10 mouse cellular contexts compared by ENCODE assay signal in the genomic region with DNA sequence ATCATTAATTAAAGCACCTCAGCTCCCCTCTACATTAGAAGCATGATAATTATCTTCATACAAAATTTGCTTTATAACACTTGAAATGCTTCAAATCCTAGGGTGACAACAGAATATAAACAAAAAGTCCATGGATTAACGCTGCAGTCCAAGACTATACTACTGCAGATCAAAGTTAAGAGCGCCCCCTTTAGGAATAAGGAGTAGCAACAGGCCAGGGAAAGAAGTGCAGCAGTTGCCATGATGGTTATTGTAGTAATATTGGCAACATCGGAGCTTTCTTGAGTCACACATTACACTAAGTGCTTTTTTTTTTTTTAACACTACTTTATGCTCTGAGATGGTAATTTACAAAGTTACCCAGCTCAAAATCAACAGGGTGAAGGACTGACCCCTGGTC. TPM values are rescaled to one million over a fixed set of nuclear protein-coding genes. Genes with fewer than 3 reads are reported as not detected.
DNase-seq lines count a peak whose midpoint lies in the region; TF ChIP-seq lines count a peak whose summit lies in the region.
"Had no signal": no experiment of that assay in that cellular context is flagged by ENCODE, and none has a peak within 500 bp of the region (broad histone marks: within the 10 kb centered on the region; RNA-seq: fewer than 3 reads in every experiment).

No protein-coding gene starts in this region.

- TF ChIP-seq CTCF in heart, adult 2 months (IDR thresholded peaks at IDR 0.05): peak; percentile 47

- H3K79me2 ChIP-seq in heart, adult 2 months (replicated peaks; ENCODE audit: control insufficient read depth, insufficient read depth, low read length): no peaks in the 10 kb centered on the region

- WGBS in heart, adult 2 months: 48% methylated on average over 3 of the region's 3 CpGs
- 46% methylated on average over 3 of the region's 3 CpGs for WGBS in heart, embryonic 10.5 days

- no peak overlapping the region for H3K4me3 ChIP-seq in heart, adult 2 months
- H3K4me3 ChIP-seq in heart, embryonic 10.5 days: no peak overlapping the region
- H3K4me3 ChIP-seq: embryonic facial prominence, embryonic 12.5 days had no signal

- no peaks in the 10 kb centered on the region for H3K9me3 ChIP-seq in heart, embryonic 10.5 days
- H3K9me3 ChIP-seq: embryonic facial prominence, embryonic 12.5 days had no signal

- no peaks in the 10 kb centered on the region for H3K36me3 ChIP-seq in heart, adult 2 months (ENCODE audit: control insufficient read depth, insufficient read depth, low read length)
- H3K36me3 ChIP-seq in heart, embryonic 10.5 days: no peaks in the 10 kb centered on the region
- H3K36me3 ChIP-seq: embryonic facial prominence, embryonic 12.5 days had no signal

- H3K4me1 ChIP-seq in heart, adult 2 months (ENCODE audit: control insufficient read depth, insufficient read depth, low read length): peaks cover 7% of the 10 kb centered on the region; the same call in 1 of the 2 replicates
- peaks cover 23% of the 10 kb centered on the region for H3K4me1 ChIP-seq in heart, embryonic 10.5 days

- intact Hi-C loops in heart, adult 2 months (cut with DNase I): no loop called here

- no peak overlapping the region for H3K9ac ChIP-seq in heart, adult 2 months (ENCODE audit: low read depth, low read length)
- H3K9ac ChIP-seq: embryonic facial prominence, embryonic 12.5 days had no signal

- no peak for DNase-seq in heart, adult 2 months
- no peak for DNase-seq in heart, embryonic 10.5 days (ENCODE audit: low spot score)
- DNase-seq in lung, postnatal 36 days: peak; percentile 24
- no peak for DNase-seq in lung, postnatal 14 days
- DNase-seq in c-Kit-positive CD71-positive TER-119-negative erythroid progenitor cells, embryonic 14.5 days (ENCODE audit: low read depth): peak; percentile 10
- DNase-seq in urinary bladder, adult 18-20 months (ENCODE audit: low spot score in 2 of 2): no peak
- no peak for DNase-seq in thymus, postnatal 4 days
- DNase-seq: kidney, postnatal 10 days had no signal

- no peak for TF ChIP-seq EP300 in heart, adult 2 months (IDR thresholded peaks at IDR 0.05; ENCODE audit: insufficient read depth, low read depth, low read length)

- no peak for TF ChIP-seq POLR2A in heart, adult 2 months (IDR thresholded peaks at IDR 0.05; ENCODE audit: insufficient read depth, low read depth, low read length)

- no peak overlapping the region for H3K27ac ChIP-seq in heart, adult 2 months
- H3K27ac ChIP-seq in heart, embryonic 10.5 days: no peak overlapping the region
- H3K27ac ChIP-seq: embryonic facial prominence, embryonic 12.5 days had no signal

- H3K27me3 ChIP-seq in heart, adult 2 months (ENCODE audit: control insufficient read depth, insufficient read depth, low read length): no peaks in the 10 kb centered on the region
- H3K27me3 ChIP-seq in heart, embryonic 10.5 days (ENCODE audit: insufficient read depth, poor library complexity, severe bottlenecking): no peaks in the 10 kb centered on the region
- H3K27me3 ChIP-seq: embryonic facial prominence, embryonic 12.5 days had no signal

RNA-seq across cellular contexts. Expression of gene Fam160a1, which starts 43.7 kb away (rescaled TPM):
- total RNA-seq in heart, adult 2 months (2021): 10 to 100 TPM; 47.0 to 68.1 TPM
- 25.0 and 38.7 TPM in 2 replicates for polyA plus RNA-seq in heart, adult 2 months (2012; rRNA removed)
- polyA plus RNA-seq in heart, embryonic 10.5 days (2016; fragmentation: Nextera tagmentation; extraction: Ambion mirVana): 1.7 and 2.1 TPM in 2 replicates
- total RNA-seq: granulocyte monocyte progenitor cell, adult 5-6 weeks had no signal

Comparison
In these comparisons a context has a peak if more than half of its experiments do, and no peak if none do; other contexts are left out.
1. DNase-seq: peak in lung, postnatal 36 days (single experiment) and c-Kit-positive CD71-positive TER-119-negative erythroid progenitor cells, embryonic 14.5 days (single experiment); none in heart, adult 2 months (0 of 2), heart, embryonic 10.5 days (single experiment), lung, postnatal 14 days (single experiment), urinary bladder, adult 18-20 months (0 of 2) and thymus, postnatal 4 days (single experiment).